In genomic region chr3:77831256-77831655, GRCm38 (mm10) we compare ENCODE assay signal across 12 mouse cellular contexts.
"Had no signal": no experiment of that assay in that cellular context is flagged by ENCODE, and none has a peak within 500 bp of the region (broad histone marks: within the 10 kb centered on the region; RNA-seq: fewer than 3 reads in every experiment).

No protein-coding gene starts in this region.

- H3K9ac ChIP-seq: limb, embryonic 15.5 days; stomach, embryonic 15.5 days had no signal

- H3K4me1 ChIP-seq: limb, embryonic 15.5 days; stomach, embryonic 15.5 days had no signal

- H3K27me3 ChIP-seq: limb, embryonic 15.5 days; stomach, embryonic 15.5 days had no signal

- H3K9me3 ChIP-seq: limb, embryonic 15.5 days; stomach, embryonic 15.5 days had no signal

- H3K27ac ChIP-seq: limb, embryonic 15.5 days; stomach, embryonic 15.5 days had no signal

- H3K4me2 ChIP-seq: limb, embryonic 15.5 days; stomach, embryonic 15.5 days had no signal

- ATAC-seq: intestine, postnatal 0 days; midbrain, embryonic 16.5 days had no signal

- H3K36me3 ChIP-seq: limb, embryonic 15.5 days; stomach, embryonic 15.5 days had no signal

- H3K4me3 ChIP-seq: limb, embryonic 15.5 days; stomach, embryonic 15.5 days had no signal

- DNase-seq: kidney, adult 8-10 months; kidney, postnatal 36 days; layer of hippocampus, adult 9-11 months; layer of hippocampus, postnatal 36 days; lung, adult 18-20 months; lung, postnatal 36 days; thymus, adult 2 months; thymus, postnatal 25 days had no signal
